Mouse (Mus musculus) MEL (cell line): ENCODE measurements around the gene Rnf212b.
"Not testable (repeated sequence)": the region's sequence is repeated elsewhere in the genome, so short reads cannot be mapped to it uniquely, and the experiment has no call there.

Experiments
- CTCF ChIP-seq, 3 experiments: IDR thresholded peaks in 2 of 3; conservative IDR thresholded peaks in 1 of 3; 2 replicates each; pipeline ENCODE4 v1.5.1; 2011 to 2012; ENCODE audit warnings: low read length in 3 of 3, low read depth in 2 of 3, mild to moderate bottlenecking in 2 of 3, improper control_type of control experiment in 1 of 3, inconsistent platforms in 1 of 3, mixed read lengths in 1 of 3, moderate library complexity in 1 of 3; ENCODE audit not compliant: control insufficient read depth in 1 of 3, insufficient read depth in 1 of 3, poor library complexity in 1 of 3, severe bottlenecking in 1 of 3
- E2F4 ChIP-seq: IDR thresholded peaks from 2 replicates; pipeline ENCODE4 v1.6.1; 2011; ENCODE audit warnings: low read depth, low read length, improper control_type of control experiment, borderline replicate concordance
- EP300 ChIP-seq, 2 experiments: IDR thresholded peaks; 2 replicates each; pipeline ENCODE4 v1.6.1; 2011; ENCODE audit warnings: improper control_type of control experiment in 2 of 2, low read length in 2 of 2, low read depth in 1 of 2, mild to moderate bottlenecking in 1 of 2
- POLR2A ChIP-seq, 2 experiments: IDR thresholded peaks; 2 replicates each; pipeline ENCODE4 v1.6.1; 2011 to 2012; ENCODE audit warnings: low read length in 2 of 2, mild to moderate bottlenecking in 2 of 2, control low read depth in 1 of 2, improper control_type of control experiment in 1 of 2, low read depth in 1 of 2, moderate library complexity in 1 of 2; ENCODE audit not compliant: control insufficient read depth in 1 of 2, insufficient read depth in 1 of 2, poor library complexity in 1 of 2

GRCm38 (mm10) chr14:54766937-54767336, 47.0 kb upstream of the Rnf212b start:
- TF ChIP-seq E2F4; POLR2A (IDR thresholded peaks at IDR 0.05; ENCODE audit: control insufficient read depth in 1 of 2, insufficient read depth in 1 of 2, low read depth in 1 of 2, low read length in 2 of 2, poor library complexity in 1 of 2); EP300 (IDR thresholded peaks at IDR 0.05; ENCODE audit: low read depth in 1 of 2, low read length in 2 of 2); CTCF (IDR thresholded peaks at IDR 0.05 in 2 of 3, conservative IDR thresholded peaks at IDR 0.05 in 1 of 3; ENCODE audit: control insufficient read depth in 1 of 3, insufficient read depth in 1 of 3, low read depth in 2 of 3, low read length in 3 of 3, poor library complexity in 1 of 3, severe bottlenecking in 1 of 3): not testable (repeated sequence)
